Mouse (Mus musculus): ENCODE results near the gene Frrs1l. TPM values are rescaled to one million over a fixed set of nuclear protein-coding genes. Genes with fewer than 3 reads are reported as not detected.

Gene Frrs1l
- polyA plus RNA-seq (2014; fragmentation: Illumina TruSeq; extraction: RNeasy Lipid Tissue Mini Kit (QIAGEN cat#74804); ENCODE audit: low replicate concordance), result 0.19 TPM

DNA sequence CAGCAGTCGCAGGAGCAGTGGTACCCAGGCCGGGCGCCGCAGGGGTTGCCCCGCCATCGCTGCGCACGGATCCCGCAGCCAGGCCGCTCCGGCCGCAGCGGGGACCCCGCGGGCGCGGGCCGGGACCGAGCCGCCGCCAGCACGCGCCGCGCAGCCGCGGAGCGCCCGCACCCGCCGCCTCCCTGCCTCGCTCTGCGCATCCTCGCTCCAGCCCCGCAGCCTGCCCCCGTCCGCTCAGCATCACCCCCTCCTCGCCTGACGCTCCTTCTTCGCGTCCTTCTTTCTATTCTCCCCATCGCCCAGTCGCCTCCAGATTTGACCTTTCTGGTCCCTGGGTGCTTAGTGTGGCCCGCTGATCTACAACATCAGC is at the start of gene Frrs1l:
TSS of gene Frrs1l (minus strand) at position 177 of the 370 bp plus-strand sequence.

DNA sequence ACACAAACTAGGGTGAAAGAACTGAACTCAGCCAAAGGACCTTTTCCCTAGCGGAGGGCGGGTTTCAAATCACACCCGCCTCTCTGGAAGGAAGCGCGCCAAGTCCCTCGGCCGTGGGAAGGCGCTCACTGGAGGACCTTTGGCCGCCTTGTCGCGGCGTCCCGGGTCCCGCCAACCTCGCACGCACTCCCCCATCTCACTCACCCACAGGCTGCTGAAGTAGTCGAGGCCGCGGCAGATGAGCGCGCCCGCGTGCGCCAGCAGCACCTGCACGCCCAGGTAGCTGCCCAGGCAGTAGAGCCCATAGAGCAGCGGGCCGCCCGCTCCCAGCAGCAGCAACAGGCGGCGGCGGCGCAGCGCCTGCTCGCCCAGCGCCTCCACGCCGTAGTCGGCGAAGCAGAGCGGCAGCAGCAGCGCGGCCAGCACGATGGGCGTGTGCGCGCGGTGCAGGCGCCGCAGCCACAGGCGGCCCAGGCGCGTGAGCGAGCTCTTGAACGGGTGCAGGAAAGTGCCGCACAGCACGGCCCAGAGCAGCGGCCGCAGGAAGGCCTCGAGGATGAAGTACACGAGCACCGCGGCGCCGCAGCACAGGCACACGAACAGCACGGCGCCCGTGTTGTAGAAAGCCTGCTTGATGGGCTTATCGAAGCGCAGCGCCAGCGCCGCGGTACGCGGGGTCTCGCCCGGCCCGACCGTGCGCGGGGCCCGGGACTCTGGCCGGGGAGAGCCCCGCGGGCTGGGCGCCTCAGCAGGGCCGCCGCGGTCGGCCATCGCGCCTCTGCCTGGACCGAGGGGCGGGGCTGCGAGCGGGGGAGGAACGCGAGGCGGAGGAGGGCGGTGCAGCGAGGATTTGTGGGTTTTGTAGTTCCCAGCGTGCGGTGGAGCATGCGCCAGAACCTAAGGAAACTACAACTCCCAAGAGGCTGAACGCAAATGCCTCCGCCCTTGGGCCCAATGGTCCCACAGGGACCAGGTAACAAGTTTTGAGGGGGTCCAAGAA is 43.2 kb downstream of the Frrs1l start, which contains the start of gene Tmem245:
TSS of gene Tmem245 (minus strand) at position 797 of the 1,000 bp plus-strand sequence.

Other genes starting within 250 kb of the Frrs1l start
- gene Actl7b, start 248.9 kb downstream of the Frrs1l start, polyA plus RNA-seq (2014; fragmentation: Illumina TruSeq; extraction: RNeasy Lipid Tissue Mini Kit (QIAGEN cat#74804); ENCODE audit: low replicate concordance), result not detected
- gene Actl7a, start 247.0 kb downstream of the Frrs1l start, polyA plus RNA-seq (2014; fragmentation: Illumina TruSeq; extraction: RNeasy Lipid Tissue Mini Kit (QIAGEN cat#74804); ENCODE audit: low replicate concordance), result not detected
- gene Elp1, start 188.1 kb downstream of the Frrs1l start, polyA plus RNA-seq (2014; fragmentation: Illumina TruSeq; extraction: RNeasy Lipid Tissue Mini Kit (QIAGEN cat#74804); ENCODE audit: low replicate concordance), result 16.4 TPM
- gene Fam206a, start 188.0 kb downstream of the Frrs1l start, polyA plus RNA-seq (2014; fragmentation: Illumina TruSeq; extraction: RNeasy Lipid Tissue Mini Kit (QIAGEN cat#74804); ENCODE audit: low replicate concordance), result 11.1 TPM
- 15.1 TPM for gene Ctnnal1, start 125.2 kb downstream of the Frrs1l start, polyA plus RNA-seq (2014; fragmentation: Illumina TruSeq; extraction: RNeasy Lipid Tissue Mini Kit (QIAGEN cat#74804); ENCODE audit: low replicate concordance)
- gene Tmem245, start 43.0 kb downstream of the Frrs1l start, polyA plus RNA-seq (2014; fragmentation: Illumina TruSeq; extraction: RNeasy Lipid Tissue Mini Kit (QIAGEN cat#74804); ENCODE audit: low replicate concordance), result 31.8 TPM
- 269 TPM for gene Epb41l4b, start 153.0 kb upstream of the Frrs1l start, polyA plus RNA-seq (2014; fragmentation: Illumina TruSeq; extraction: RNeasy Lipid Tissue Mini Kit (QIAGEN cat#74804); ENCODE audit: low replicate concordance)

Data from small intestine, adult 10 weeks (tissue).